Mouse (Mus musculus) layer of hippocampus, adult 11-12 months (tissue): ENCODE data around the gene Gpr183.

Experiments used
- DNase-seq: peaks from one replicate; pipeline ENCODE4 v3.0.0; 2022; ENCODE audit warnings: low spot score

Gpr183 gene

GRCm38 (mm10) chr14:121987691-121988090 is 22.7 kb upstream of the Gpr183 start:
- no peak for DNase-seq

- DNase-seq = no peak
These were observed 22.3 kb upstream of the Gpr183 start for GRCm38 (mm10) chr14:121987287-121987686.

- DNase-seq = no peak
These were observed 21.0 kb upstream of the Gpr183 start for GRCm38 (mm10) chr14:121986028-121986427.

DNA sequence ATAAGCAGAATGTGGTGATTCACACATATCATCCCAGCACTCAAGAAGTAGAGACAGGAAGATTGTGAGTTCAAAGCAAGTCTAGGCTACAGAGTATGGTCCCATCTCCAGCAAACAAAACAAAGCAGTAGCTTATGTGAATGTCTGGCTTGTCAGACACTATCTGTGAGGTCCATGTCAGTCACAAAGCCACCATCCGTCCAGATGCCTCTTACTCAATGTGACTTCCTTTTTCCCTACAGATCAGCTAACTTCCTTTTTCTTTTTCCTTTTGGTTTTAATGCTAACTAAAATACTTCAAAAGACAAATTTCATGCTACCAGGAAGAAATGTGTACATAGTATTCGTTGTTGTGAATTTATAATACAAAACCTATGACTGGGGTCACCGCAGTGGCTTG is 20.5 kb upstream of the Gpr183 start:
- DNase-seq = no peak

GRCm38 (mm10) chr14:121983009-121983933 is 18.3 kb upstream of the Gpr183 start:
- DNase-seq = no peak

GRCm38 (mm10) chr14:121981531-121981930 is 16.5 kb upstream of the Gpr183 start:
- no peak for DNase-seq

DNA sequence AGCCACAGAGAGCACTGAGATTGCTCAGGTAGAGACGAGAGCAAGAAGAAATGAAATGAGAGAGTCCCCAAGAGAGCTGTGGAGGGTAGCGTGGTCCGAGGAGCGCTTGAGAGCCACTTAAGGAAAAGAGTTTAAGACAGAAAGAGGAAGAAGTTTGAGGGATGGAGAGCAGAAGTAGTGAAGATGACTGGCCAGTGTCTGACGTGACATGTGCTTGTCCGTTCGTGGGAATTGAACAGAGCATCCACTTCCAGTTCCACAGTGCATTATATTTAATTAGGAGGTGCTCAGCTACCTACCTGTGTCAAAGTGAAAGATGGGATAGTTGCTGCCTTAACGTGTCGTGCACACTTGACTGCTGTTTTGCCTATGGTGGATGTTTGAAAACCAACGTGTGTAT is 8.1 kb upstream of the Gpr183 start:
- DNase-seq = no peak

- no peak for DNase-seq
These were observed 5.4 kb upstream of the Gpr183 start for GRCm38 (mm10) chr14:121970402-121970801.

DNA sequence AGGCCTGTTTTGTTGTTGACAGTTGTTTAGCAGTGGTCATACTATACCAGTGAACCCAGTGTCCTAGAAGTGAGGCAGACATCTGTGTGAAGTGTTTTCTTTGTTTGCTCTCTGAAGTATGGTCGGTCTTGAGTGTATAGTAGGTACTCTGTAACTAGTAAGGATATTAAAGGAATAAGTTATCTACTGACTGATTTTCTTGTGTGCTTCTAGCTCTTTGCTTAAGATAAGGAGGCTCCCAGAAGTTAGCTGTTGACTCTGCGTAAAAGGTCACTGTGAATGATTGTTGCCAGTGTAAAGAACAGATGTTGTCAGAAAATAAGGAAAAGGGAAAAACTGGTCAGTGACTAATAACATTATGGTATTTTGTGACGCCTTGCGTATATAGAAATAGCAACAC is 2.1 kb upstream of the Gpr183 start:
- DNase-seq = no peak

DNA sequence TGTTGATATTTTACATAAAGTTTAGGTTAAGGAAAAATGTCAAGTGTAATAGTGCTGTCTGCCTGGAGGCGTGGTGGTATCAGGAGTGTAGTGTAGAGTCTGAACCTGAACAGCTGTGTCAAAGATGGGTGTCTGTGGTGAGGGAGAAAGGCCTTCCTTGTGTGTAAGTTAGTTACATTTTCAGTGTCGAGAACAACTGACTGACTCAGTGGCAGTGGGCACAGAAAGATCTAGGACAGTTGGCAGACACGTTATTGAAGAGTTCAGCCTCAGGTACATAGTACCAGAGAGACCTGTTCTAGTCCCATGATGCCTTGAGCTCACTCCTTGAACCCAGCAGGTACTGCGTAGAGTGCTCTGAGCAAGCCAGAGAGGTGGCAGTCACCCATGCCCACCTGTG is 466 bp upstream of the Gpr183 start:
- no peak for DNase-seq

DNA sequence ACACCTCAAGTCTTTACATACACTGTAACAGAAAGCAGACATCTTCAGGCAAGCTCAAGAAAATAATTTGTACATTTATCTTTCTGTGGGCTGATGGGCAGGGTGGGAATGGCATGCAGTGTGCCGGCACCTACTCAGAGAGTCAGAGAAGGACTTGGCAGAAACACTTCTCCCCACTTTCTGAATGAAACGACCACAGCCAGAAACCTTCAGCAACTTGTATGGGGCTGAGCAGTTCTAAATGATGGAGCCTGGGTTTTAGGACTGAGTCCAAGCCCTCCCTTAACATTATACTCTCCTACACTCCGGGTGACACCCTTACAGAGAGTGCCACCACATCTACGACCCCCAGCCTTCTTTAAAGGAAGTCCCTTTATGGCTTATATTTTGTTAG is 1.1 kb downstream of the Gpr183 start:
- DNase-seq = no peak

DNA sequence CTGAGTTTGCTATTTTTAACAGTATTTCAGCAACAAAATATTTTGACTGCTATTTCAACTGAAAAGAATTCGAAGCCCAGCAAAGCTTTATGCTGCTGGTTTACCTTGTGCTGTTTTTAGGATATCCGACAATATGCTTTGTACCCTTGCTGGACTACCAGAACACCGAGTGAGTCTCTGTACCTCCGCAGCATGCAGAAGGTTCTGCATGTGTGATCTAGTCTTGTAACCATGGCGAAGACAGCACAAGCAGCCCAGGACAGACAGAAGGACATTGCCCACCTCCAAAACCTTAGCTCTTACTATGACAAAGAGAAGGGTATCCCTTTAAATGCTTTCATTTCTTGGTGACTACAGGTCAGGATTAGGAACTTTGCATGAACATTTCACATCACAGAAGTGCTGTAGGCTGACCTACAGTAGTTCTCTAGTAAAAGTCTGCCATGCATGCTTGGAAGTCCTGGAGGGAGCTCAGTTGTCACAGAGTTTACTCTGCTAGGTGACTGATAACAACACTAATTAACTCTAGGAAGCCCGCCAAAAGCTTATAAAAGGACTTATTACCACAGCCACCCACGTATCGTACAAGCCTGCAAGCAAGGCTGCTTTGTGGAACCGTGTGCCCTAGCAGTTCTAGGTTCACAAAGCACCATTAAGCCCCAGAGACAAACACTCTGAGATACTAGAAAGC is 1.6 kb downstream of the Gpr183 start:
- DNase-seq = no peak

DNA sequence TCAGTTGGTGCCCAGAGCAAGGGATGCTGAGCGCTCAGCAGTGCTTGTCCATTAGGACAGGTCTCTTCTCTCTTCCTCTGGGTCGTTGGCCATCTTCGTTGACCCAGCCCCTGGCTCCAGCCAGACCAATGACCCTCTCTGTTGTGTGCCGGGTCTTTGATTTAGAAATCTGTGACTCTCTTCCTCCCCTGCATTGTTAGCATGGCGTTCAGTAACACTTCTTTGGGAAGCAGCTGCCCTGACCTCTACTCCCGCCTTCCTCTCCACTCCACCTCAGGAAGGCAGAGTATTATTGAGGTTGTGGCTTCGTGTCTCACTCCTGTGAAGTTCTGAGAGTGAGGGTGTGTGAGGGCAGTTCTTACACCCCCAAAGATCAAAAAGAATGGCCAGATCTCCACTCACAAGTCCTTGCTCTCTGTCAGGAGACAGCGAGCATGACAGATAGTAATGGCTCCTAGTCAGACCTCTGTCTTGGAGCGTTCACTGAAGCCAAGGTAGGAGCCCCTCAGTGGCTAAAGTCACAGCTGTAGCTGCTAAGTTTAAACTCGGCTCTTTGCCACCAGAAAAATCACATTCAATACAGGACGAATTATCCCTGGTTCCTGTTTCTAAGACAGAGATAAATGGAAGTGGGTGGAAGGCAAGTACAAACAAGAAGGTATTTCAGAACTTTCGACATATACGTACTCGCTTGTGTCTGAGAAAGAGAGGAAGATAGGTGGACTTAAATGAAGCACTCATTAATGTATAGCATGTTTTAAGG is 2.7 kb downstream of the Gpr183 start:
- DNase-seq = no peak

- DNase-seq = no peak
These were observed 3.4 kb downstream of the Gpr183 start for GRCm38 (mm10) chr14:121961496-121962127.

GRCm38 (mm10) chr14:121960997-121961396 is 4.0 kb downstream of the Gpr183 start:
- DNase-seq = no peak

DNA sequence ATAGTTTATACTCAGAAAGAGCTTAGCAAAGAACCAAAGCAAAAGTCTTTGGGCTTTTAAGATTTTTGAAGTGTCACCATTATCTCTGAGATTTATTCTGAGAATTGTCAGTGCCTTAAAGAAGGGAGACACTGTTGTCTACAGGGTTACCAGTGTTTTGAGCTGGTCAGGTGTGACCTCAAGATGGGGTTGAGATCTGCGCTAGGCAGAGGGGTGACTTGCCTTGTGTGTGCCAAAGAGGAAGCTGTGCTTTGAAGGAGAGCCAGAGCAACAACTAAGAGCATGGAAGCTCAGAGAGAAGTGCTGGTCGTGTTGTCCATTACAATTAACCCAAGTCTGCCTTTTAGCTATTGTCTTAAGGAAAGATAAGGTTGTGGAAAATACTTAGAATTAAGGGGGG is 4.5 kb downstream of the Gpr183 start:
- no peak for DNase-seq

DNA sequence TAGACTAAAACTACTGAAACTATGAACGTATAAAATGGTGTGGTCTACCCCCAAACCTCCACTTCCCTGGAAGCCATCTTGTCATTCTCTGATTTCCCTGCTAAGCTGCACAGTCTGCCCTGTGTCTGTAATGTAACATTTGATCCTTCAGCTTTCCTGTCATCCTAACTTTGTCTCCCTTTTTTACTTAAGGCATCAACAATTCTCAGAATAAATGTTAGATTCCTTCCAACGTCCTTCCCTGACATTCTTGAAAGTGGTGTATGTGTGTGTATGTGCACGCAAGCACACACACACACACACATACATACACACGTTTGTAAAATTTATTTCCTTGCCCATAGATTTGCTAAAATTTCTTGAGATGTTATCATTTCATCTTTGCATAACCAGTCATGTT is 5.0 kb downstream of the Gpr183 start:
- DNase-seq = no peak

DNA sequence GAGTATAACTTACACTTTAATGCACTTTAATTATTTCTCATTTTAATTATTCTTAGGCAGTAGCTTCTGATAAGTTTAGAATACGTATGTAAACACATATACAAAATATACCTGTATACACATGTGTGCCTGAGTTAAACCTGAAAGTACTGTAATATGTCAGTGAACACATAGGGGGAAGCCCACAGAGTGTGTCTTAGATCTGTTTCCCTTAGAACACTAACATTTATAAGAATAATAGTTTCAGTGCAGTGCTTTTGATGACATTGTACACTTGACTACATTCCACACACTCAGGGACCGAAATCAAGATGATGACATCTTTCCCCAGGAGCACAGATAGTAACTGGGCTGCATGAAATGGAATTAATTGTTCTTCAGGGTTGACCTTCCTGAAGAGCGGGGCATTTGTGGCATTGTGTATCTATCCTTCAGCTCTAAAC is 5.4 kb downstream of the Gpr183 start:
- DNase-seq = no peak

GRCm38 (mm10) chr14:121958751-121959537 is 6.1 kb downstream of the Gpr183 start:
- DNase-seq = no peak

- DNase-seq = no peak
These were observed 6.8 kb downstream of the Gpr183 start for GRCm38 (mm10) chr14:121958041-121958750.
